Mouse (Mus musculus): ENCODE data around the gene Pygo2. TPM values are rescaled to one million over a fixed set of nuclear protein-coding genes. Genes with fewer than 3 reads are reported as not detected.
A peak's percentile ranks its signal among the peaks of the same experiment; 100 is the strongest.

Pygo2 gene
- polyA plus RNA-seq (2017; shearing (Covaris generic)): 1 to 10 TPM; 8.6 to 9.6 TPM

DNA sequence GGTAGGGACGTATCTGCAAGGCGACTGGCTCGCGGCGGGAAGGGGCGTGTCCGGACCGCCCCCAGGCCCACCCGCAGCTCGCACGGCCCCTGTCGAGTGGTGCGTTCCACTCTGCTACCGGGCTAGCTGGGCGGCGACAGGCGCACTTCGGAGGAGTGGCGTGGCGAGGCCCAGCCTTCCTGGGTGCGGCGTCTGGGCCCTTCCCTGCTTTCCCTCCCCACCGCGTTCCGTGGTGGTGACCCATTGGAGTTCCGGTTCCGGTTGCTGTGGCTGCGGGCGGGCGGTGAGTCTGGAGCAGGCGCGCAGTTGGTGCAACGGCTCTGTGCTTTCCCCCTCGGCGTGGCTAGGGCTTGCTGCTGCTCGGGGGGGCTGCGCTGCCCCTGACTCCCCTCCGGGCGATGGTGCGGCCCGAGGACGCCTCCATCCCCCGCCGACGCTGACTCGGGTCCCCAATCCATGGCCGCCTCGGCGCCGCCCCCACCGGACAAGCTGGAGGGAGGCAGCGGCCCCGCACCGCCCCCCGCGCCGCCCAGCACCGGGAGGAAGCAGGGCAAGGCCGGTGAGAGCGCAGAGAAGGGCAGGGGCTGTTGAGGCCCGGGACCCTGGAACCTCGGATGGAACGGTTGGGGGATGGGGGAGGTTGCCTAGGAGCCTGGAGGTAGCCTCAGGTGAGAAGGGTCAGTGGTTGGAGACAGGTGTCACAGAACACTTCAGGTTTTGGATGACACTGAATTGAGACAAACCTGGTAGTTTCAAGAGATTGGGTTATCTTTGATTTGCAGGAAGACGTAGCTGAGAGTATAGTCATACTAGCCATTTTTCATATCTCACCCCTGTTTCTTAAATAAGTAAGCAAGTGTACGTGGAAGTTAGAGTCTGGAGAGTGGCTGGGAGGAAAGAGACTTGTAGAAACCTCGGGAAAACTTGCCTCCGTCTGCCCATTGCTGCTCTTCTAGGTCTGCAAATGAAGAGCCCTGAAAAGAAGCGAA is at the start of gene Pygo2:
TSS of gene Pygo2 (plus strand) at position 44 of the 989 bp plus-strand sequence.
- ATAC-seq: peak; percentile 98

DNA sequence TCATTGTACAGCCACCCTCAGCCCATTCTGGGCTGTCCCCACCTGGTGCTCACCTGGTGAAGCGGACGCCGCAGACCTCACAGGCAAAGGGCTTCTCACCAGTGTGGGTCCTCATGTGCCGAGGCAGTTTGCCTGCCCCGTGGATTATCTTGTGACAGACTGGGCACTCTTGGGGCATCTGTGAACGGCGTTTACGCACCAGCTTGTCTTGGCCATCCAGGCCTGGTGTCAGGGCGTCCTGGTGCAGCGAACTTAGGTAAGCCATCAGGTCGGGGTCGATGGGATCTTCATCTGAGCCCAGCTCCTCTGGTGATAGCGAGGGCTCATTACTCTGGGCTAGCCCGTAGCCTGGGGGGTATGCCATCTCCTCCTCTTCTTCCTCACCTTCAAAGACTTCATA is 49.7 kb upstream of the Pygo2 start:
- ATAC-seq: no peak

DNA sequence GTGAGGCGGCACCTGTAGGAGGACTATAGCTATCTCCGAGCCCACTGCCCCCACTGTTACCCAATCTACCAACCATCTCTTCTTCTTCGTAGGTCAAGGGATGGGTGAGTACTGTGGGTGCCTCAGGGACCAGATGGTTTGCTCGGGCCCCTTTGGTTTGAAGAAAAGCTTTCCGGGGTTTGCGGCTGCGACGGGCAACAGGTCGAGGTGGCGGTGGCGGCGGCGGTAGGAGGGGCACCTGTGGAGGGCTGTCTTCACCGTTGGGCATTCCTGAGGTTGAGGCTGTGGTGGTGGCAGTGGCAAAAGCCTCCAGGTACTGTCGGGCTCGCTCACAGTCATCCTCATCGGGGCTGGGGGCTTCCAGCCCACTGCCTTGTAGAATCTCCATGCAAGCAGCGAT is 49.3 kb upstream of the Pygo2 start:
- ATAC-seq: no peak

DNA sequence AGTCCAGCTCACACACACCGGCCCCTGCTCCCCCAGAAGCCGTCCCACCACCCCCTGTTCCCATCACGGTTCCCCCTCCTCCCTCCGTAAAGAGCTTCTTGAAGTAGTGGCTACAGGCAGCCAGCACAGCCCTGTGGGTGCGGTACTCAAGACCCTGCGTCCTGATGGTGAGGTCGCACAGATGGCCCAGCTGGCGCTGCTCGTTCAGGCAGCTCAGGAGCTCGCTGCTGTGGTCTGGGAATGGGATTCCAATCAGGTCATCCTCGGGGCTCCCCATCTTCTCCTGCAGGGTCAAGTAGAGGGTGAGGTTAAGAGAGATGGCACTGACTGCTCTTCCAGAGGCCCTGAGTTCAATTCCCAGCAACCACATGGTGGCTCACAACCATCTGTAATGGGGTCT is 48.8 kb upstream of the Pygo2 start:
- ATAC-seq: no peak

DNA sequence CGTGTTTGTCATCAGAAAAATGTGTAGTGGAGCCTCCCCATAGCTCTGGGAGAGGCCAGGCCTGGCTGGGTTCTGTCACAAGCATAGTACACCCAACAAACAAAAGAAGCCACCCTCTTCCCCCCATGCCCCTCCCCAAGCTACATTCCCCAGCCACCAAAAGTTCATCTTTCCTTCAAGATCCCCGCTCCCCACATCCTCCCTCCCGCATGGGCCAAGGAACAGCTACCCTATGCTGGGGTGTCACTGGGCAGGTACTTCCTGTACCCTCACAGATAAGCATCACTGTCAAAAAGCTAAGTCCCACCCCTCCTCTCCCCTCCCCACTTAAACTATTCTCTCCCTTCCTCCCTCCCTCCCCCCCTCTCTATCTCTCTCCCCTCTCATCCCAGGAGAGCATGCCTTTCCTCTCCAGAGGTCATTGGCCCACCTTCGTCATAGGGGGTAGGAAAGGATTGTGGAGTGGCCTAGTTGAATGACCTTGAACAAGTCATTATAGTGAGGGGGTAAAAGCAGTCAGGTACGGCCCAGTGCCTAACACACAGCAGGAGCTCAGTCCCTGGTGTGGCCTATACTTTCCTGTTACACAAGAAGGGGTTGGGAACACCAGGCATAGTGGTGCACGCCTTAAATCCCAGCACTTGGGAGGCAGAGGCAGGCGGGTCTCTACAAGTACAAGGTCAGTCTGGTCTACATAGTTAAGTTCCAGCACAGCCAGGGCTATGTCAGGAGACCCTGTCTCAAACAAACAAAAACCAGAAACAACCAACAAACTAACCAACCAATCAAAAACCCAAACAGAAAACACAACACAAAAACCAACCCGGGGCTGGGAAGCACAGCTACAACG is 47.8 kb upstream of the Pygo2 start:
- peak; percentile 42 for ATAC-seq

DNA sequence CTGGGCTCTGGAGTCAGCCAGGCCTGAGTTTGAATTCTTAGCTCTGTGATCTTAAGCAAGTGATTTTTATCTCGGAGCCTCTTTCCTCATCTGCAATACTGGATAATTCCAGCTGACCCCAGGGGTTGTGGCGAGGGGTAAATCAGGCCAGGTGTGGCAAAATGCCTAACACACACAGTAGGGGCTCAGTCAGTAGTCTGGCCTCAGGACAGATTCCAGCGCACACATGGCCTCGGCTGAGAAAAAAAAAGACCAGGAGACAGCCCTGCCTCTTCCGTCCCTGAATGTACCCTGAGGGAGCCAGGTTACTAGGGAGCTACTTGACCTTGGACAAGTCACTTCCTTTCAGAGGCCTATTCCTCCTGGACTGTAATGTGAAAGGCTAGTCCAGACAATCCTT is 47.1 kb upstream of the Pygo2 start:
- no peak for ATAC-seq

DNA sequence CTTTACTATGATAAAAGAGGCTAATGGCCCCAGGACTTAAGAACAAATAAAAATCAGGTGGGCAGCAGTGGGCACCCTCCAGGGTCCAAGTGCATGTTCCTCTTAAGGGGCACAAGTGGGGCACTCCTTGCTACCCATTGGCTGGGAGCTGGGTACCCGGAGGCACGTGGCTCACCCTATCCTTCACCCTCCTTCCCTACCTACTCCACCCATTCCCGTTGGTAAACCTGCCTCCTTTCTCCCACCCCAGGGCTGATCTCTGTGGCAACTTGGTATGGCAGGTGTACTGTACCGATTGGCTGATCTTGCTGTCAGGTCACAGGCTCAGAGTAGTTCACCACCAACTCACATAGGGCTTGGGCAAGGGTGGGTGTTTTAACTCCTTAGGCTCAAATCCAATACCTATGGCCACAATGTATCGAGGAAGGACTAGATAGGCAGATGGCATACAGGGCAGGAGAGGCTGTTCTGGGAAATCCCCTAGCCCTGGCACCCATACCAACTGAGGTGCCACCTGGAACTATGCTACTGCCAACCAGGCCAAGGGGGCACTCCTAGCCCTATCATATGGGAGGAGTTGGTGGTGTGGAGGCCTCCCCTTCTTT is 46.3 kb upstream of the Pygo2 start:
- no peak for ATAC-seq

DNA sequence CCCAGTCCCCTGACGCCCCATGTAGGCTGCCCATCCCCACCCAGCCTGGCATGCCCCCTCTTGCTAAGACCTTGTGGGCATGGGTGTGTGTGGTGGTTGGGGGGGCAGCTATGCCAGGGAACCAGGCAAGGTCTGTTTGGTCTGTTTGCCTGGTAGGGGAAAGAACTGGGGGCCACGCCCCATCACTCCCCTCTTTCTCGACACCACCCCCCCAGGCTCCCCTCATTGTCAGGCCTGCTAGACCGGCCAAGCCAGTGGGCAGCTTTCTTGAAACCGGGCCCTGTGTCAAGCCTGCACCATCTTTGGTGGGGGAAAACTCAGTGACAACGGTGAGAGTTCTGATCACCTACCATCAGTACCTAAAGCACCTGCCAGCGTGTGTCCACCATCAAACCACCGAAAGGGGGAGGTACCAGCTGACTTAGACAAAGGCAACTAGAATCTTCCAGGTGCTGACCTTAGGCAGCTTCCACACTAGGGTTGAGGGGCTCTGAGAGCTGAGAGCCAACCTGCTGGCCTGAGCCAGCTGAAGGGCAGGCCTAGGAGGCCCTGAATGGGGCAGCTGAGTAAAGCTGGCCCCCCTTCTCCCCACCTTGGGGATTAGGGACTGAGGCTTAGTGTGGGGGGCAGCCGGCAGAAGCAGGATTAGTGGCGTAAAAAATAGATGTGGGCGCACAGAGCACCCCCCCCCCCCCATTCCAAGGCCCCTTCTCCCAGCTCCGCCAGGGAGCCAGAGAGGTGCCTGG is 45.5 kb upstream of the Pygo2 start:
- no peak for ATAC-seq

DNA sequence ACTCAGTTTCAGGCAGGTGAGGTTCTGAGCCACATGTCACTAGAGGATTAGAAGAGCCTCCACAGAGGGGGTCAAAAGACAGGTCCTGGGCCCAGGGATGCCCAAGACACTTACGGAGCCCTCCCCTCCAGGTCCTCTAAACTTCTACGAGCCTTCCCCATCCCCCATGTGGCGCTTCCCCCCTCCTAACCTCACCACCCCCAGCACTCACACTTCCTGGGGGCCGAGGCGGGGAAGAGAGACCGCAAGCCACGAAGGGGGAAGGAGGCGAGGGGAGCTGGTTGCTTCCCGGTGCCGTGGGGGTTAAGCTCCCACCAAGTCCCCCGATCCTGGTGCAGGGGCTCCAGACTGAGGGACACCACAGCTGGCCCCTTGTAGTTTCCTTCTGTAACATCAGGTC is 44.6 kb upstream of the Pygo2 start:
- no peak for ATAC-seq

DNA sequence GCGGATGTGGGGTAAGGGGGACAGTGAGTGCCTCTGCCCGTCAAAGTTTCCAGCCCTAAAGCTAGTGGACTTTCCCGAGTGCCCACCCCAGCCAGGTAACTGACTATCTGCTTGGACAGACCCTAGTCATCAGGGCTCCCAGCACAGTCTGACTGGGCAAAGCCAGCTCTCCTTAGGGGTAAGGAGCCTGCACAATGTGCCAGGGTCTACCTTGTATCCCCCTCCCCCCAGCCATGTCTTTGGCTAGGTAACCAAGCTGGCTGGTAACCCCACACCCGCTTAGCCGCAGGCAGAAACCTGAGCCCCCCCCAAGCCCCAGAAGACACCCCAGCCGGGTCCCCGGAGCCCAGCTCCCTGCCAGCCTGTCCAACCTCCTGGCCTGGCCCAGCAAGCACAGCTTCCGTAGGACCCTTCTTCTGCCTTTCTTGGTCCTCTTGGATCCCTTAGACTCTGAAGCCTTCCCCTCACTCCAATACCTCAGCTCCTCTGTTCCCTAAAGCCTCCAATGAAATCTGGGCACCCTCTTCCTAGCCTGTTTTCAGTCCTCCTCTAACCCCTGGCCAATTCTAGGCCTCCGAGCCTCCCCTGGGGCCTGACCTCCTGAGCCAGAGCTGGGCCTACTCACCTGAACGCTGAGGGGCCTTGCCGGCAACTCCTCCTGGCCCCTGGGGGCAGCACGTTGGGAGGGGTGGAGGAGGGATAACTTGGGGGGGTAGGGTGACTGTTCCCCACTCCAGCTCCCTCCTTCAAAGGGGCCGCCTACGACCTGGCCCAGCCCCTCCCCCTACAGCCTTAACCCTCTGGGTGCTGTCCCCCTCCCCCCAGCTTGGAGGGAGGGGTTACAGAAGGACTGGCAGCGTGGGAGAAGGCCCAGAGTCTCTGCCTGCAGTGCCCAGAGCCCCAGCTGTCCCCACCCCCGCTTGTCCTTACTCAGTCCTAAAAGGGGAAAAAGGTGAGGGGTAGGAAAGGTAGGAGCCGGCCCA is 43.3 kb upstream of the Pygo2 start:
- no peak for ATAC-seq

DNA sequence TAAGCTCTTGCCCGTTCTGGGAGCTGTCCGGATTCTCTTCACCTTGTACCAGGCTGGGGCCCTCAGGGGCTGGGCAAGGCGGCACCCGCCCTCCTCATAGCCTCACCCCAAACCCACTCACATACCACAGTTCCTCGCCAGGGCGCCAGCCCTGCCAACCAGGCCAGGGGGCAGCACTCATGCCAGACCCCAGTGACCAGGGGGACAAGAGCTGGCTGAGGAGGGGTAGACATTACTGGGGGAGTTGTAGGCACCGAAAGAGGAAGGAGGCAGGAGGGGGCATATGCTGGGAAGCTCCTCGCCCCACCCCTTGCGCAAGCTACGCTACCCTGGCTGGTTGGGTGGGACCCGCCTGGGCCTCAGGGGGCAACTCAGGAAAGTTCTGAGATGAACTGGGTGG is 42.4 kb upstream of the Pygo2 start:
- ATAC-seq: no peak

DNA sequence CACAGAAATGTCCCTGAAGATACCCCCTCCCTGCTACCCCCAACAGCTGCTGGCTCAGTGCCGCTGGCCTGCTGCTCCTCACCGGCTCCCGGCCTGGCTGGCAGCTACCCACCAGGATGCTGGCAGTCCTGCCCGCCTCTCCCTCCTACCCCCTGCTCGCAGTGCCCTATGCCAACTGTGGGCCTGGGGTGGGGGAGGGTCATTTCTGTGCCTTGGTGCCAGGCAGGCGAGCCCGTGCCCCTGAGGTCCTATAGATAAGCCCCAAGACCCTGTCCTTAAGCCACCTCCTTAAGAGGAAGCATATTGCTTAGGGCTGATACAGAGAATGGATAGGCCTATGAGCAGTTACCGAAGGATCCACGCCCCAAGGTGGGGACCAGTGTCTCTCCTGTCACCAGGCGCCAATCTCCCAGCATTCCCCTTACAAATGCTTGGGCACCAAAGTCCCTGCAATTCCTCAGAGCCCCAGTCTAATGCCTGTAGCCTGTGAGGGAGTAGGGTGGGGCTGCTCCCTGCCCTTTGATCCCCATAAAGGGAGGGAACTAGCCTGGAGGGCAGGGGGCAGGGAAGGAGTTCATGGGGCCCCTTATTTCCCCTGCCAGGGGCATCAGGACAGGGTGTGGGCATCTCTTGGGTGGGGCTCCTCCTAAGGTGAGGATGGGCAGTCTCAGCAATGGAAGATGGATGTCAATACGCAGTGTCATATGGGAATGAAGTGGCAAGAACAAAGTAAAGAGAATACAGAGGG is 41.7 kb upstream of the Pygo2 start:
- no peak for ATAC-seq

DNA sequence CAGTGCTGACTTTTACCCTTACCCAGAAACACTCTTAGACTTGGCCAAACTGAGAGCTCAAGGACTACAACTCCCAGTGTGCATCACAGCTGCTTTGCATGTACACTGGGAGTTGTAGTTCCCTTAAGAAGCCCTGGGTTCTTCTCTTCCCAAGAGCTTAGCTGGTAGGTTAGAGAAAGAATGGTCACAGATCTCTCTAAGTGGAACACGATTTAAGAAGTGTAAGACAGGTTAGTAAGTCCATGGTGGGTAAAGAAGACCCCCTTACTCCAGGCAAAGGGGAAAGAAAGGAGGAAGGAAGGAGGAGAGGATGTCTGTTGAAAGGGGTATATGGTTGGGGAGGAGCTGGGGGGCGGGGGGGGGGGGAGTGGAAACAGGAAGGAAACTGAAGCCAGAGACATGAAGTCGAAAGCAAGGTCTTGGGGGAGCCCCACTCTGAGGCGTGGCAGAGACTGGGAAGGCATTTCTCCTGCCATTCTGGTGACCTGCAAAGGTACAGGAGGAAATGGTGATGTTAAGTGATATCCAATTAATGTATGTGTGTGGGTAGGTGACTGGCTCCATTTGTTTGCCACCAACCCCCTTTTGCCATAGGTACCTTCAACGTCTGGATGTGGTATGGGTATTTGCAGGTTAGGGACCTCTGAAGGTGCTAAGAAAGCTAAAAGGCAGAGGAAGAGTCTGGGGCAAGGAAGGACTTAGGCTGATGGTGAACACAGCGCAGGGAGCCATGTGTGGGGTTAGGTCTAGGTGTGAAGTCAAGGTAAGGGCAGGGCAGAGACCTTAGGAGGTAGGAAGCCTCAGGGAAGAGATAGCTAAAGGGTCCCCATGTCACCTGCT is 40.9 kb upstream of the Pygo2 start:
- ATAC-seq: peak; percentile 30

DNA sequence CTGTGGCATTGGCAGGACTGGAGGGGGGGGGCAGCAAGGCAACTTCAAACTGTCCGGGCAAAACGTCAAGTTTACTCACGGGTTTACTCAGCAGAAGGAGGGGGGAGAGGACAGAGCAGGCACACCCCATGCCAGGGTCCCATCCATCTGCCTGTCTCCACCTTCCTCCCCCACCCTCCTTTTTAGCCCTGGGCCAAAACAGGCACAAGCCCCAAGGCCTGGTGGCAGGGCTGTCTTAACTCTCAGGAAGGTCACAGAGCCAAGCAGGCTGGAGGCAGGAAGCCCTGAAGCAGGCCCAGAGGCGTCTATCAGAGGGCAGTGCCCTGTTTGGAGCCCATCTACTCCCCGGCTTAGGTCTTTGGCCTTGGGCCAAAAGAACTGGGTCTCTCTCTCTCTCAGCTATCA is 39.9 kb upstream of the Pygo2 start:
- ATAC-seq: no peak

DNA sequence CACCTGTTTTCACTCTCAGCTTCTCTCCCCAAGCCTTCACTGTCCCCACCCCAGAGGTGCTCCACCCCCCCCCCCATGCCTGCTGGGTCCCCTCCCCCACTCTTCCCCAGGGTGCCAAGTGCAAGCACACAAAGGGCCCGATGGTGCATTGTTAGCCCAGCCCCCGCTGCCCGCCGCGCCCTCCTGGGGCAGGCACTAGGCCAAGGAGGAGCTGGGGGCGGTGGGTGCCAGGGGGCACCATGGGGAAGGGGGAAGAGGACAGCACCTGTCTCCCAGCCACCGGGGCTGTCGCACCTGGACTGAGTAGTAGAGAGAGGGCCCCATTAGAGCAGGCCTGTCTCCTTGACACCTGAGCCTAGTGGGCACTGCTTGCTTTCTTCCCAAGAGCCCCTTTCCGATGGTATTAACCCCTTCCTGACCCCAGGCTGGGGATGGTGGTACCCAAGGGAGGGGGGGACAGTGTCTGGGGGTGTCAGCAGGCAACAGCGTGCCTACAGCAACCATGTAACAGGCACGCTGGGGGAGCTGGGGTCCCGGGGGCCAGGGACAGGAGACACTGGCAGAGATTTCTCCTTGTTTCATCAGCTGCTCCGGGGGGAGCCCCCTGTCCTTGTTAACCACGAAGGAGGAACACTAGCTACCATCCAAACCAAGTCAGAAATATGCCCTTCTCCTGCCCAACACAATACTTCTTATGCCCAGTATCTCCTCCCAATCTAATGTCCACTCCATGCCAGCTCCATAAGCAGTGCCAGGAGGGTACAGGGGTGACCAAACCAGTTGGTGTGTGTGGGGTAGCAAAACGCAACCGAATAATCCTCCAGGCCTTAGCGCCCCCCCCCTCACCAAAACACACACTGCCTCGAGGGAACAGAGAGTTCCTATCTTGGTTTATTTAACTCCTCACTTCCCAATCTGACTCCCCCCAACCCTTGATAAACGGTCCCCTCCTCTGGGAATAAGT is 39.0 kb upstream of the Pygo2 start:
- no peak for ATAC-seq

DNA sequence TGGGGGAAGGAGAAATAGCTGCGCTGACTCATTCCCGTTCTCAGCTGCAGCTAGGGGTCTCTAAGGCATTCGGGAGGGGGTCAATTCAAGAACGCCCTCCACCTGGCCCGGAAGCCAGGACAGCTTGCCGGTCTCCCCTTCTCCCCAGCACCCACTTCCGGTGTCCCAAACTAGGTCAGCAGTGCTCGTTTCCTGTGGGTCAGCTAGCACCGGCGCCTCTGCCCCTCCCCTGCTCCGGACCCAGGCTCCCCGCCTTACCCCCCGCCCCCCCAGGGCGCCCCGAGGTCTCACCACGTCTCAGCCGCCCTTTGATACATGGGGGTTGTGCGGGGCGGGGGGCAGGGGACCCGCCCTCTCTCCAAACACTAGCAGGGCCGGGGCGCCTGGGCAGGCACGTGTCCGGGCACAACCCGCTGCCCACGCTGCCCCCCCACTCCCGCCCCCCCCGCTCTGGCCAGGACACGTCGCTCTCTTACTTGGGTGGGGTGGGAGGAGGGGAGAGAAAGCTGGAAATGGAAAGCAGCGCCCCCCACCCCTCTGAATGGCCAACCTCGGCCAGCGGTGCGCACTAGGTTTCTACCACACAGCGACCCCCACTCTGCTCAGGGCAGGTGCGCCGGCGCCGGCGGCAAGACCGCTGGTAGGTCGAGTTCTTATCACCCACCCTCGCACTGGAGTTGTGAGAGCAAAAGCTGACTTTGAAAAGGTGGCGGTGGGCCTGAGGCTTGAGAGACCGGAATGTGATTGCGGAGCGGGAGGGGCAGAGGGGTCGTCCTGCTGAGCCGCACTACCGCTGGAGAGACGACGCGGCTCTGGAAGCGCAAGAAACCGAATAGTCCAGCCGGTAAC is 38.1 kb upstream of the Pygo2 start:
- no peak for ATAC-seq

DNA sequence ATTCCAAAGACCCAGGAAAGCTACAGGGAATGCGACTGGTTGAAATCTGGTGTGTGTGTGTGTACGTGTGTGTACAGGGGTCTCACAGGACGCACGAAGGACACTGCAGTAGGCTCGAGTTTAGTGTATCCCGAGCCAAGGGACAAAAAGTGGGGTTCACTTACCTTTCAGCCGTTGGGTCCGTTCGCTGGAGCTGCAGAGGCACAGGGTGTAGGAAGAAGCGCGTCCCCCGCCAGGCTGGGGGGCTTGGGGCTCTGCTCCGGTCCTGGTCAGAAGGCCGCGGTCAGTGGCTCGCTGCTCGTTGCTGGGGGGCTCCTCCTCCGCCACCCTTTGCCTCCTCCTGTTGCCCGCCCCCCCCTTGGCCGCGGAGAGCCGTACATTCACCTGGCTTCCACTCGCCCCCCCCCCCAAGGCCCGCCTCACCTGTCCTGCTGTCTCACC is 37.1 kb upstream of the Pygo2 start:
- ATAC-seq: no peak
